Mouse (Mus musculus) adrenal gland, postnatal 25 days (tissue): Measurements from ENCODE around the gene Vars2. TPM values are rescaled to one million over a fixed set of nuclear protein-coding genes. Genes with fewer than 3 reads are reported as not detected.

ENCODE experiments used
- DNase-seq: peaks from one replicate; pipeline ENCODE4 v3.0.0; 2021; ENCODE audit warnings: mixed read lengths
- total RNA-seq: library from RNA; stranded (reverse); gene quantifications from 2 replicates; pipeline ENCODE4 v1.2.3, GENCODE M21; 2021

The Vars2 gene
- total RNA-seq, 1 experiment from 2014 or later: 65.4 TPM

DNA sequence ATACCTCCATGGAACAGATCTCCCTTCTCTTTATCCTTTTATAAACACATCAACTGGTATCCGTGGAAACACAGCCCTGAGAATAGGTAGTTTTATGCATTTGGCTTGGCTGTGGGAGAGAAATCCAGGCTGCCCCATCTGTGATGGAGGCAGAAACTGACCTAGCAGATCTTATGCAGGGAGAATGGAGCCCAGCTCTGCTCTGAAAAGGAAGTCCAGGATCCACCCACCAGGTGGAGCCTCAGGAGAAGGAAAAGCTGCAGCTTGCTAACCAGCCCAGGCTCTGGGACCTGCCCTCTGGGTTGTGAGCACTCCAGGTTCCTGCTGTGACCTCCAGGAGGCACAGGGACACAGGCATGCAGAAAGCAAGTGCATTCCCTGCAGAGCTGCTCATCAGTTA lies 33.4 kb downstream of the Vars2 start:
- DNase-seq: no peak

DNA sequence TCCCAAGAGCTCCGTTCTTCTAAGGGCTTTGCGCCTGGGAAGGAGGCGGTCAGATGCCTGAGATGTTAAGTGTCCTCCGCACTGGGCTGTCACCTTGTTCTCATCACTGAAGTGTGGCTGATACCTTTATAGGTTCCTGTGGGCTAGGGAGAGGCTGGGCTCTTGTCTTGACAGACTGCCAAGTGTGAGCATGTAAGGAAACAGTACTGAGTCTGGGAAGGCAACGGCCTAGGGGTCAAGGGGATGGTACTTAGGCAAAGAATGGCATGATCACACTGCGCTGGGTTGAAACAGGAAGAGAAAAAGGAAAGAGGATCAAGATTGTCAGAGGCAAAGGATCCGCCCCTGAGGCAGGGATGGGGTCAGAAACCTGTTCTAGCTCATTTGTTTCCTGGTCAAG lies 40.9 kb downstream of the Vars2 start, which contains the start of gene Gm9573:
Gm9573 (minus strand) TSS at position 101 of the 400 bp plus-strand sequence.
- DNase-seq: no peak

DNA sequence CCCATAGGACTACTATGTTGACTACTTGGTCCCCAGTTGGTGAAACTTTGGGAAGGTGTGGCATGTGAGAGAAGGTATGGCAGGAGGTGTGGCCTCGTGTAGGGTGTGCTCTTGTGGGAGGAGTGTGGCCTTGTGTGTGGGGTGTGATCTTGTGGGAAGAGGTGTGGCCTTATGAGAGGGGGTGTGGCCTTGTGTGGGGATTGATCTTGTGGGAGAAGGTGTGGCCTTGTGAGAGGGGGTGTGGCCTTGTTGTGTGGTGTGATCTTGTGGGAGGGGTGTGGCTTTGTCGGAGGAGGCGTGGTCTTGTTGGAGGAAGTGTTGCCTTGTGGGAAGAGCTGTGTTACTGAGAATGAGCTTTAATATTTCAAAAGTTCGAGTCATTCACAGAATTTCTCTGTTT lies 50.3 kb downstream of the Vars2 start:
- DNase-seq: no peak

Other genes starting within 250 kb of the Vars2 start
- gene H2-Q6, start 242.7 kb downstream of the Vars2 start, total RNA-seq: 2.1 TPM in 1 of 2 replicates, not detected in the other
- 1.6 and 1.8 TPM in 2 replicates for gene H2-Q7, start 228.4 kb downstream of the Vars2 start, total RNA-seq
- gene H2-Q10, start 197.5 kb downstream of the Vars2 start, total RNA-seq: 2.3 and 14.7 TPM in 2 replicates
- gene Pou5f1, start 161.6 kb downstream of the Vars2 start, total RNA-seq: 0.30 and 0.90 TPM in 2 replicates
- gene Tcf19, start 150.8 kb downstream of the Vars2 start, total RNA-seq: 16.0 and 21.2 TPM in 2 replicates
- 15.7 and 16.6 TPM in 2 replicates for gene Cchcr1, start 150.5 kb downstream of the Vars2 start, total RNA-seq
- gene Psors1c2, start 134.4 kb downstream of the Vars2 start, total RNA-seq: not detected in 2 replicates
- gene Cdsn, start 115.5 kb downstream of the Vars2 start, total RNA-seq: 0.43 TPM in 2 replicates
- not detected in 2 replicates for gene 2300002M23Rik, start 100.1 kb downstream of the Vars2 start, total RNA-seq
- not detected in 2 replicates for gene Sfta2, start 66.0 kb downstream of the Vars2 start, total RNA-seq
- gene Gm9573, start 41.0 kb downstream of the Vars2 start, total RNA-seq: not detected in 2 replicates
- not detected in 2 replicates for gene Mucl3, start 23.9 kb downstream of the Vars2 start, total RNA-seq
- gene Gtf2h4, start 6.1 kb upstream of the Vars2 start, total RNA-seq: 22.4 and 26.9 TPM in 2 replicates
- 41.7 and 54.6 TPM in 2 replicates for gene Ddr1, start 37.0 kb upstream of the Vars2 start, total RNA-seq
- gene Ier3, start 154.1 kb upstream of the Vars2 start, total RNA-seq: 7.6 and 11.7 TPM in 2 replicates
- gene Flot1, start 155.6 kb upstream of the Vars2 start, total RNA-seq: 61.0 and 94.1 TPM in 2 replicates
- gene Tubb5, start 170.7 kb upstream of the Vars2 start, total RNA-seq: 192 and 221 TPM in 2 replicates
- 30.1 and 31.1 TPM in 2 replicates for gene Mdc1, start 173.9 kb upstream of the Vars2 start, total RNA-seq
- 8.7 and 9.8 TPM in 2 replicates for gene Nrm, start 193.7 kb upstream of the Vars2 start, total RNA-seq
- 36.5 and 36.8 TPM in 2 replicates for gene Ppp1r18, start 198.0 kb upstream of the Vars2 start, total RNA-seq
- 51.4 and 53.3 TPM in 2 replicates for gene Dhx16, start 212.2 kb upstream of the Vars2 start, total RNA-seq
- gene 2310061I04Rik, start 229.8 kb upstream of the Vars2 start, total RNA-seq: 41.3 and 56.5 TPM in 2 replicates
- 35.6 and 44.1 TPM in 2 replicates for gene Atat1, start 242.5 kb upstream of the Vars2 start, total RNA-seq
- 81.8 and 90.3 TPM in 2 replicates for gene Mrps18b, start 248.8 kb upstream of the Vars2 start, total RNA-seq
- gene Ppp1r10, start 248.8 kb upstream of the Vars2 start, total RNA-seq: 85.0 and 88.1 TPM in 2 replicates